Mouse (Mus musculus): ENCODE results near the gene Gm42742. TPM values are rescaled to one million over a fixed set of nuclear protein-coding genes. Genes with fewer than 3 reads are reported as not detected.

The Gm42742 gene
- total and polyA plus RNA-seq, 3 experiments = 13.8 to 27.2 TPM; not detected in 1

- H3K79me2 ChIP-seq (ENCODE audit: control insufficient read depth, insufficient read depth, low read length, poor library complexity) = peaks cover 43% of the 10 kb centered on the region
- H3K36me3 ChIP-seq (ENCODE audit: control insufficient read depth in 1 of 2, insufficient read depth in 2 of 2, low read length in 2 of 2) = peaks cover 0 to 22% of the 10 kb centered on the region in 2 experiments; a peak in 3 of 4 replicates
- no peaks in the 10 kb centered on the region for H3K27me3 ChIP-seq (ENCODE audit: control insufficient read depth in 1 of 2, insufficient read depth in 2 of 2, low read length in 2 of 2)
- H3K9ac ChIP-seq (ENCODE audit: control insufficient read depth, low read depth, low read length, poor library complexity, severe bottlenecking) = peak overlapping the region; percentile 97; the same call in 1 of the 2 replicates
- H3K4me3 ChIP-seq (ENCODE audit: control insufficient read depth in 1 of 2, insufficient read depth in 1 of 2, low read depth in 2 of 2, low read length in 2 of 2) = no peak overlapping the region
- TF ChIP-seq POLR2AphosphoS2 (IDR thresholded peaks at IDR 0.05; ENCODE audit: low read length) = peak; percentile 90
- TF ChIP-seq CHD1 (IDR thresholded peaks at IDR 0.05; ENCODE audit: low read depth, low read length) = no peak
- no peak for TF ChIP-seq JUND (IDR thresholded peaks at IDR 0.05; ENCODE audit: low read depth, low read length)
- TF ChIP-seq ZNF384 (IDR thresholded peaks at IDR 0.05; ENCODE audit: low read depth, low read length) = no peak
- no peak for TF ChIP-seq MXI1 (IDR thresholded peaks at IDR 0.05; ENCODE audit: low read depth, low read length)
- no peak for TF ChIP-seq USF1 (IDR thresholded peaks at IDR 0.05; ENCODE audit: low read depth, low read length)
- no peak for TF ChIP-seq KAT2A (conservative IDR thresholded peaks at IDR 0.05; ENCODE audit: low read depth, low read length)
- no peak for TF ChIP-seq RCOR1 (IDR thresholded peaks at IDR 0.05; ENCODE audit: low read depth, low read length)
- no peak for TF ChIP-seq ELF1 (IDR thresholded peaks at IDR 0.05; ENCODE audit: low read depth, low read length)
- no peak for TF ChIP-seq ZC3H11A (IDR thresholded peaks at IDR 0.05; ENCODE audit: low read depth, low read length)
- no peak for TF ChIP-seq TAL1 (IDR thresholded peaks at IDR 0.05; ENCODE audit: low read length)
- no peak for TF ChIP-seq E2F4 (IDR thresholded peaks at IDR 0.05; ENCODE audit: borderline replicate concordance, low read depth, low read length)
- no peak for TF ChIP-seq ZKSCAN1 (IDR thresholded peaks at IDR 0.05; ENCODE audit: low read depth, low read length)
- no peak for TF ChIP-seq ETS1 (IDR thresholded peaks at IDR 0.05; ENCODE audit: low read depth, low read length)
- TF ChIP-seq TBP (IDR thresholded peaks at IDR 0.05; ENCODE audit: low read depth, low read length) = no peak
- TF ChIP-seq EP300 (IDR thresholded peaks at IDR 0.05; ENCODE audit: low read depth in 1 of 2, low read length in 2 of 2) = no peak
- TF ChIP-seq CHD2 (IDR thresholded peaks at IDR 0.05; ENCODE audit: low read length) = no peak; the same call in 1 of the 2 replicates
- TF ChIP-seq ZMIZ1 (IDR thresholded peaks at IDR 0.05; ENCODE audit: low read depth, low read length) = 0 out of 2 replicates have a peak, but pooled peaks have one; percentile 25
- TF ChIP-seq SIN3A (IDR thresholded peaks at IDR 0.05; ENCODE audit: low read length) = no peak
- peak; percentile 25 to 55; a peak in 2 of 4 replicates for TF ChIP-seq POLR2A (IDR thresholded peaks at IDR 0.05; ENCODE audit: control insufficient read depth in 1 of 2, insufficient read depth in 1 of 2, low read depth in 1 of 2, low read length in 2 of 2, poor library complexity in 1 of 2)
- TF ChIP-seq NELFE (IDR thresholded peaks at IDR 0.05; ENCODE audit: low read depth, low read length) = no peak
- no peak for TF ChIP-seq HCFC1 (IDR thresholded peaks at IDR 0.05; ENCODE audit: low read depth, low read length)
- no peak for TF ChIP-seq MAX (IDR thresholded peaks at IDR 0.05; ENCODE audit: low read length)
- peak; percentile 67; the same call in 1 of the 2 replicates for TF ChIP-seq POLR2AphosphoS5 (IDR thresholded peaks at IDR 0.05; ENCODE audit: borderline replicate concordance, low read depth, low read length)
- no peak for TF ChIP-seq USF2 (IDR thresholded peaks at IDR 0.05; ENCODE audit: borderline replicate concordance in 1 of 2, insufficient read depth in 1 of 2, low read depth in 1 of 2, low read length in 2 of 2)
- TF ChIP-seq MAZ (IDR thresholded peaks at IDR 0.05; ENCODE audit: low read depth, low read length) = no peak
- TF ChIP-seq UBTF (IDR thresholded peaks at IDR 0.05; ENCODE audit: borderline replicate concordance, insufficient read depth, low read depth, low read length) = no peak
- H3K27ac ChIP-seq (ENCODE audit: control insufficient read depth, low read depth, low read length) = no peak overlapping the region
- peak; percentile 44 for DNase-seq (ENCODE audit: low read depth, low spot score)
- H3K9me3 ChIP-seq (replicated peaks; ENCODE audit: insufficient read depth, low read length) = no peaks in the 10 kb centered on the region
- peaks cover 0 to 17% of the 10 kb centered on the region in 2 experiments; a peak in 2 of 4 replicates for H3K4me1 ChIP-seq (ENCODE audit: control insufficient read depth in 1 of 2, insufficient read depth in 2 of 2, low read length in 2 of 2)
These were observed 948 bp upstream of the Gm42742 start for GRCm38 (mm10) chr7:127021563-127022527.

All from MEL (cell line).